Comparison of ENCODE assay signal across 8 mouse cellular contexts in genomic region chr5:75044310-75044904, GRCm38 (mm10). TPM values are rescaled to one million over a fixed set of nuclear protein-coding genes. Genes with fewer than 3 reads are reported as not detected.
DNase-seq lines count a peak whose midpoint lies in the region; ATAC-seq and TF ChIP-seq lines count a peak whose summit lies in the region.

Gene Chic2, minus strand, starts transcription at chr5:75044774.

- no peaks in the 10 kb centered on the region; the same call in 1 of the 2 replicates for H3K36me3 ChIP-seq in heart, embryonic 11.5 days (ENCODE audit: control insufficient read depth, insufficient read depth, low read length)
- H3K36me3 ChIP-seq in kidney, embryonic 16.5 days (ENCODE audit: insufficient read depth, low read length): 0 out of 2 replicates have a peak, but pooled peaks cover 3% of the 10 kb centered on the region
- H3K36me3 ChIP-seq in liver, adult 2 months (ENCODE audit: control insufficient read depth, insufficient read depth, low read length): peaks cover 2% of the 10 kb centered on the region; the same call in 1 of the 2 replicates

- no peaks in the 10 kb centered on the region for H3K27me3 ChIP-seq in heart, embryonic 11.5 days (ENCODE audit: control insufficient read depth, insufficient read depth, low read length)
- H3K27me3 ChIP-seq in kidney, embryonic 16.5 days (ENCODE audit: insufficient read depth, low read length): no peaks in the 10 kb centered on the region
- H3K27me3 ChIP-seq in liver, adult 2 months (ENCODE audit: control insufficient read depth, insufficient read depth, low read length): no peaks in the 10 kb centered on the region

- H3K4me2 ChIP-seq in heart, embryonic 11.5 days: peak within 1 kb of the TSS; percentile 92
- H3K4me2 ChIP-seq in kidney, embryonic 16.5 days (replicated peaks; ENCODE audit: low read depth, low read length): peak within 1 kb of the TSS; percentile 78

- H3K79me2 ChIP-seq in liver, adult 2 months (ENCODE audit: control insufficient read depth, insufficient read depth, low read length): peaks cover 15% of the 10 kb centered on the region

- peak; percentile 82 for DNase-seq in A20 (ENCODE audit: low read depth, low spot score)
- peak; percentile 70 for DNase-seq in liver, adult 2 months (ENCODE audit: extremely low read depth, low read depth, low spot score)
- peak; percentile 78 to 83 for DNase-seq in spleen, postnatal 36 days (ENCODE audit: low spot score in 2 of 2)

- peak within 1 kb of the TSS; percentile 80 for H3K4me3 ChIP-seq in bone marrow macrophage, adult 2 months (ENCODE audit: insufficient read depth, low read length)
- H3K4me3 ChIP-seq in embryonic fibroblast, embryonic 13.5 days (ENCODE audit: insufficient read depth, low read length): peak within 1 kb of the TSS; percentile 96
- peak within 1 kb of the TSS; percentile 99 for H3K4me3 ChIP-seq in heart, embryonic 11.5 days (ENCODE audit: low read depth, low read length)
- peak within 1 kb of the TSS; percentile 93 for H3K4me3 ChIP-seq in kidney, embryonic 16.5 days (ENCODE audit: low read length)
- peak within 1 kb of the TSS; percentile 98 for H3K4me3 ChIP-seq in liver, adult 2 months (ENCODE audit: insufficient read depth, low read depth, low read length)

- TF ChIP-seq POLR2A in bone marrow macrophage, adult 2 months (IDR thresholded peaks at IDR 0.05; ENCODE audit: borderline replicate concordance, low read depth, low read length): peak; percentile 61; the same call in 1 of the 2 replicates
- peak; percentile 56; the same call in 1 of the 2 replicates for TF ChIP-seq POLR2A in embryonic fibroblast, embryonic 13.5 days (IDR thresholded peaks at IDR 0.05; ENCODE audit: low read depth, low read length)
- TF ChIP-seq POLR2A in liver, adult 2 months (IDR thresholded peaks at IDR 0.05; ENCODE audit: extremely low read depth, insufficient read depth, low read length): peak; percentile 60; the same call in 1 of the 2 replicates

- peak within 1 kb of the TSS; percentile 64; the same call in 1 of the 2 replicates for H3K27ac ChIP-seq in bone marrow macrophage, adult 2 months (ENCODE audit: insufficient read depth, low read depth, low read length)
- peak within 1 kb of the TSS; percentile 83 for H3K27ac ChIP-seq in embryonic fibroblast, embryonic 13.5 days (ENCODE audit: insufficient read depth, low read length)
- H3K27ac ChIP-seq in heart, embryonic 11.5 days (ENCODE audit: low read depth, low read length): peak within 1 kb of the TSS; percentile 90
- H3K27ac ChIP-seq in kidney, embryonic 16.5 days (ENCODE audit: low read length): peak within 1 kb of the TSS; percentile 90
- peak within 1 kb of the TSS; percentile 92 for H3K27ac ChIP-seq in liver, adult 2 months (replicated peaks; ENCODE audit: insufficient read depth, low read depth, low read length)

- 1% methylated on average over 63 of the region's 90 CpGs for WGBS in heart, embryonic 11.5 days (ENCODE audit: insufficient replicate concordance)
- under 1% methylated on average over 53 of the region's 90 CpGs for WGBS in kidney, embryonic 16.5 days
- WGBS in liver, adult 2 months: under 1% methylated on average over 85 of the region's 90 CpGs

- ATAC-seq in heart, embryonic 11.5 days (replicated peaks; ENCODE audit: insufficient number of reproducible peaks, low FRiP score, low TSS enrichment): peak; percentile 85
- ATAC-seq in kidney, embryonic 16.5 days (ENCODE audit: low FRiP score, low TSS enrichment): peak; percentile 91
- ATAC-seq in monocyte, adult 5-6 weeks (replicated peaks; ENCODE audit: insufficient number of reproducible peaks, low FRiP score, low TSS enrichment, poor library complexity, severe bottlenecking): peak; percentile 36; the same call in 1 of the 2 replicates

- H3K4me1 ChIP-seq in bone marrow macrophage, adult 2 months (ENCODE audit: control insufficient read depth, insufficient read depth, low read length): peaks cover 25% of the 10 kb centered on the region
- H3K4me1 ChIP-seq in embryonic fibroblast, embryonic 13.5 days (ENCODE audit: control insufficient read depth, insufficient read depth, low read length): peaks cover 7% of the 10 kb centered on the region
- H3K4me1 ChIP-seq in heart, embryonic 11.5 days (ENCODE audit: control insufficient read depth, insufficient read depth, low read length): peaks cover 6% of the 10 kb centered on the region
- H3K4me1 ChIP-seq in kidney, embryonic 16.5 days (ENCODE audit: insufficient read depth, low read length): peaks cover 31% of the 10 kb centered on the region
- H3K4me1 ChIP-seq in liver, adult 2 months (ENCODE audit: control insufficient read depth, insufficient read depth, low read length): peaks cover 21% of the 10 kb centered on the region

- no peaks in the 10 kb centered on the region for H3K9me3 ChIP-seq in heart, embryonic 11.5 days (replicated peaks; ENCODE audit: control insufficient read depth, low read length)
- 0 out of 2 replicates have a peak, but pooled peaks cover 2% of the 10 kb centered on the region for H3K9me3 ChIP-seq in kidney, embryonic 16.5 days (ENCODE audit: low read length)

- H3K9ac ChIP-seq in heart, embryonic 11.5 days (ENCODE audit: low read depth, low read length): peak within 1 kb of the TSS; percentile 99
- H3K9ac ChIP-seq in kidney, embryonic 16.5 days (replicated peaks; ENCODE audit: low read length): peak within 1 kb of the TSS; percentile 97
- H3K9ac ChIP-seq in liver, adult 2 months (ENCODE audit: low read depth, low read length): peak within 1 kb of the TSS; percentile 99

- TF ChIP-seq CTCF in bone marrow macrophage, adult 2 months (IDR thresholded peaks at IDR 0.05; ENCODE audit: low read depth, low read length): no peak
- no peak for TF ChIP-seq CTCF in embryonic fibroblast, embryonic 13.5 days (IDR thresholded peaks at IDR 0.05; ENCODE audit: borderline replicate concordance, insufficient read depth, low read length)
- no peak for TF ChIP-seq CTCF in liver, adult 2 months (IDR thresholded peaks at IDR 0.05; ENCODE audit: low read depth, low read length)

RNA-seq across cellular contexts. Expression of gene Chic2, which starts in this region (rescaled TPM):
- polyA plus RNA-seq in bone marrow macrophage, adult 2 months (2012; ENCODE audit: insufficient read depth, insufficient read length, missing spikeins): 30.7 and 37.9 TPM in 2 replicates
- polyA plus RNA-seq in embryonic fibroblast, embryonic 13.5 days (2011; ENCODE audit: insufficient read length, low read depth, missing spikeins): 24.9 and 29.4 TPM in 2 replicates
- 28.7 and 28.8 TPM in 2 replicates for polyA plus RNA-seq in heart, embryonic 11.5 days (2014; fragmentation: Nextera tagmentation; extraction: Ambion mirVana)
- polyA plus RNA-seq in kidney, embryonic 16.5 days (2015; fragmentation: Nextera tagmentation; extraction: Ambion mirVana): 20.9 and 23.9 TPM in 2 replicates
- total RNA-seq in liver, adult 2 months (2014; rRNA removed): 11.7 and 20.5 TPM in 2 replicates
- 3.0 and 3.2 TPM in 2 replicates for polyA plus RNA-seq in liver, adult 2 months (2012; rRNA removed)
- total RNA-seq in monocyte, adult 5-6 weeks (2017): 46.4 to 89.2 TPM (median 58.3 TPM) in 3 replicates

Comparison
In these comparisons a context has a peak if more than half of its experiments do, and no peak if none do; other contexts are left out.
1. Peak in every context shown above with its lines: DNase-seq, ATAC-seq, H3K4me3 ChIP-seq and H3K27ac ChIP-seq.
2. ATAC-seq: peak in every context shown above with its lines; median percentile 91 in kidney, embryonic 16.5 days; 85 in heart, embryonic 11.5 days; 36 in monocyte, adult 5-6 weeks.